8 mouse cellular contexts compared by ENCODE assay signal in genomic region chr11:58955143-58955867, GRCm38 (mm10). TPM values are rescaled to one million over a fixed set of nuclear protein-coding genes. Genes with fewer than 3 reads are reported as not detected.
DNase-seq lines count a peak whose midpoint lies in the region; ATAC-seq and TF ChIP-seq lines count a peak whose summit lies in the region.

No protein-coding gene starts in this region.

- peak overlapping the region; percentile 86 for H3K4me3 ChIP-seq in heart, embryonic 10.5 days
- H3K4me3 ChIP-seq in embryonic facial prominence, embryonic 14.5 days (ENCODE audit: low read depth, low read length) = peak overlapping the region; percentile 79
- H3K4me3 ChIP-seq in intestine, postnatal 0 days (ENCODE audit: low read depth, low read length) = peak overlapping the region; percentile 56
- H3K4me3 ChIP-seq in midbrain, embryonic 14.5 days (replicated peaks; ENCODE audit: low read depth, low read length) = peak overlapping the region; percentile 53

- intact Hi-C loops in heart, postnatal 25 days (cut with DNase I) = no loop called here

- no peaks in the 10 kb centered on the region for H3K9me3 ChIP-seq in heart, embryonic 10.5 days
- H3K9me3 ChIP-seq in embryonic facial prominence, embryonic 14.5 days (ENCODE audit: control insufficient read depth, low read length) = no peaks in the 10 kb centered on the region
- H3K9me3 ChIP-seq in intestine, postnatal 0 days (ENCODE audit: control insufficient read depth) = no peaks in the 10 kb centered on the region
- no peaks in the 10 kb centered on the region for H3K9me3 ChIP-seq in midbrain, embryonic 14.5 days (ENCODE audit: control insufficient read depth, low read length)

- WGBS in heart, embryonic 10.5 days = under 1% methylated on average over 20 of the region's 20 CpGs
- WGBS in embryonic facial prominence, embryonic 14.5 days = under 1% methylated on average over 20 of the region's 20 CpGs
- WGBS in intestine, postnatal 0 days = under 1% methylated on average over 20 of the region's 20 CpGs
- WGBS in midbrain, embryonic 14.5 days = under 1% methylated on average over 20 of the region's 20 CpGs

- DNase-seq in heart, embryonic 10.5 days (ENCODE audit: low spot score) = no peak
- no peak for DNase-seq in heart, postnatal 25 days (ENCODE audit: low spot score)
- peak; percentile 40 for DNase-seq in CD4-positive, CD25-positive, alpha-beta regulatory T cell, adult 2 months (ENCODE audit: low read depth, low spot score)
- DNase-seq in embryonic facial prominence, embryonic 14.5 days (ENCODE audit: low spot score) = peak; percentile 55
- peak; percentile 70 for DNase-seq in midbrain, embryonic 14.5 days
- DNase-seq in layer of hippocampus, adult 8-10 months (ENCODE audit: low spot score in 2 of 2) = no peak

- H3K9ac ChIP-seq in embryonic facial prominence, embryonic 14.5 days (ENCODE audit: low read depth, low read length) = peak overlapping the region; percentile 94
- H3K9ac ChIP-seq in intestine, postnatal 0 days (ENCODE audit: low read depth, low read length) = peak overlapping the region; percentile 61
- peak overlapping the region; percentile 71 for H3K9ac ChIP-seq in midbrain, embryonic 14.5 days (replicated peaks; ENCODE audit: low read length)

- H3K4me1 ChIP-seq in heart, embryonic 10.5 days = peaks cover 36% of the 10 kb centered on the region
- peaks cover 27% of the 10 kb centered on the region for H3K4me1 ChIP-seq in embryonic facial prominence, embryonic 14.5 days (ENCODE audit: control insufficient read depth, insufficient read depth, low read length)
- H3K4me1 ChIP-seq in intestine, postnatal 0 days (replicated peaks; ENCODE audit: control insufficient read depth, insufficient read depth, low read length) = peaks cover 8% of the 10 kb centered on the region; the same call in 1 of the 2 replicates
- peaks cover 50% of the 10 kb centered on the region for H3K4me1 ChIP-seq in midbrain, embryonic 14.5 days (ENCODE audit: control insufficient read depth, insufficient read depth, low read length)

- H3K27ac ChIP-seq in heart, embryonic 10.5 days = peak overlapping the region; percentile 94
- peak overlapping the region; percentile 97 for H3K27ac ChIP-seq in embryonic facial prominence, embryonic 14.5 days (replicated peaks; ENCODE audit: low read depth, low read length)
- H3K27ac ChIP-seq in intestine, postnatal 0 days (ENCODE audit: low read depth, low read length) = peak overlapping the region; percentile 94
- H3K27ac ChIP-seq in midbrain, embryonic 14.5 days (replicated peaks; ENCODE audit: low read depth, low read length) = peak overlapping the region; percentile 99

- peak; percentile 30 for ATAC-seq in embryonic facial prominence, embryonic 14.5 days (ENCODE audit: low read depth)
- ATAC-seq in intestine, postnatal 0 days = peak; percentile 31; the same call in 1 of the 2 replicates
- ATAC-seq in midbrain, embryonic 14.5 days (ENCODE audit: low FRiP score, low TSS enrichment) = peak; percentile 19
- ATAC-seq in megakaryocyte-erythroid progenitor cell, adult 5-6 weeks (replicated peaks; ENCODE audit: low FRiP score, low TSS enrichment, poor library complexity, severe bottlenecking) = no peak

- TF ChIP-seq CTCF in intestine, postnatal 0 days (IDR thresholded peaks at IDR 0.05; ENCODE audit: low read depth) = no peak; the same call in none of the 2 replicates

- H3K4me2 ChIP-seq in embryonic facial prominence, embryonic 14.5 days (ENCODE audit: low read depth, low read length) = peak overlapping the region; percentile 96
- peak overlapping the region; percentile 78 for H3K4me2 ChIP-seq in intestine, postnatal 0 days (replicated peaks; ENCODE audit: low read depth)
- peak overlapping the region; percentile 64 for H3K4me2 ChIP-seq in midbrain, embryonic 14.5 days (ENCODE audit: low read length)

- H3K27me3 ChIP-seq in heart, embryonic 10.5 days (ENCODE audit: insufficient read depth, poor library complexity, severe bottlenecking) = peaks cover 20% of the 10 kb centered on the region
- peaks cover 8% of the 10 kb centered on the region for H3K27me3 ChIP-seq in embryonic facial prominence, embryonic 14.5 days (replicated peaks; ENCODE audit: control insufficient read depth, insufficient read depth, low read length)
- H3K27me3 ChIP-seq in intestine, postnatal 0 days (replicated peaks; ENCODE audit: control insufficient read depth, insufficient read depth, low read length) = no peaks in the 10 kb centered on the region
- H3K27me3 ChIP-seq in midbrain, embryonic 14.5 days (ENCODE audit: control insufficient read depth, insufficient read depth, low read length) = no peaks in the 10 kb centered on the region

- peaks cover 12% of the 10 kb centered on the region; the same call in 1 of the 2 replicates for H3K36me3 ChIP-seq in heart, embryonic 10.5 days
- 0 out of 2 replicates have a peak, but pooled peaks cover 11% of the 10 kb centered on the region for H3K36me3 ChIP-seq in embryonic facial prominence, embryonic 14.5 days (ENCODE audit: control insufficient read depth, insufficient read depth, low read length)
- peaks cover 8% of the 10 kb centered on the region; the same call in 1 of the 2 replicates for H3K36me3 ChIP-seq in intestine, postnatal 0 days (ENCODE audit: control insufficient read depth, insufficient read depth)
- H3K36me3 ChIP-seq in midbrain, embryonic 14.5 days (ENCODE audit: control insufficient read depth, insufficient read depth, low read length) = peaks cover 11% of the 10 kb centered on the region

RNA-seq across cellular contexts. Expression of gene Hist3h2a, which starts 0.8 kb away (rescaled TPM):
- polyA plus RNA-seq in heart, embryonic 10.5 days (2016; fragmentation: Nextera tagmentation; extraction: Ambion mirVana) = 15.5 and 15.9 TPM in 2 replicates
- 10 to 100 TPM; 17.1 to 21.3 TPM for total RNA-seq in heart, postnatal 25 days (2021)
- polyA plus RNA-seq in embryonic facial prominence, embryonic 14.5 days (2014; fragmentation: Nextera tagmentation; extraction: Ambion mirVana) = 27.6 and 29.7 TPM in 2 replicates
- 15.8 and 16.7 TPM in 2 replicates for polyA plus RNA-seq in intestine, postnatal 0 days (2015; fragmentation: Nextera tagmentation; extraction: Ambion mirVana)
- polyA plus RNA-seq in midbrain, embryonic 14.5 days (2014; fragmentation: Nextera tagmentation; extraction: Ambion mirVana) = 129 and 130 TPM in 2 replicates
- 29.7 and 39.9 TPM in 2 replicates for total RNA-seq in megakaryocyte-erythroid progenitor cell, adult 5-6 weeks (2014; fragmentation: Nextera tagmentation)
- 238 and 296 TPM in 2 replicates for total RNA-seq in megakaryocyte-erythroid progenitor cell, adult 5-6 weeks (2017)
- total RNA-seq in layer of hippocampus, adult 8-10 months (2022) = 10 to 100 TPM; 48.9 to 64.2 (median 56.8) TPM

RNA-seq across cellular contexts. Expression of gene Trim17, which starts 0.8 kb away (rescaled TPM):
- 0.75 and 0.79 TPM in 2 replicates for polyA plus RNA-seq in heart, embryonic 10.5 days (2016; fragmentation: Nextera tagmentation; extraction: Ambion mirVana)
- under 1 TPM; 0.10 to 0.17 TPM for total RNA-seq in heart, postnatal 25 days (2021)
- polyA plus RNA-seq in embryonic facial prominence, embryonic 14.5 days (2014; fragmentation: Nextera tagmentation; extraction: Ambion mirVana) = 0.41 and 0.51 TPM in 2 replicates
- 0.08 and 0.12 TPM in 2 replicates for polyA plus RNA-seq in intestine, postnatal 0 days (2015; fragmentation: Nextera tagmentation; extraction: Ambion mirVana)
- polyA plus RNA-seq in midbrain, embryonic 14.5 days (2014; fragmentation: Nextera tagmentation; extraction: Ambion mirVana) = 1.1 and 1.3 TPM in 2 replicates
- not detected in 2 replicates for total RNA-seq in megakaryocyte-erythroid progenitor cell, adult 5-6 weeks (2014; fragmentation: Nextera tagmentation)
- not detected in 2 replicates for total RNA-seq in megakaryocyte-erythroid progenitor cell, adult 5-6 weeks (2017)
- 1 to 10 TPM; 2.8 to 6.3 (median 4.8) TPM for total RNA-seq in layer of hippocampus, adult 8-10 months (2022)

RNA-seq across cellular contexts. Expression of gene Hist3h2ba, which starts 6.6 kb away (rescaled TPM):
- polyA plus RNA-seq in heart, embryonic 10.5 days (2016; fragmentation: Nextera tagmentation; extraction: Ambion mirVana) = 4.8 and 9.8 TPM in 2 replicates
- total RNA-seq in heart, postnatal 25 days (2021) = 1 to 10 TPM; 1.8 to 2.3 TPM
- 14.9 and 20.8 TPM in 2 replicates for polyA plus RNA-seq in embryonic facial prominence, embryonic 14.5 days (2014; fragmentation: Nextera tagmentation; extraction: Ambion mirVana)
- polyA plus RNA-seq in intestine, postnatal 0 days (2015; fragmentation: Nextera tagmentation; extraction: Ambion mirVana) = 6.9 and 7.8 TPM in 2 replicates
- polyA plus RNA-seq in midbrain, embryonic 14.5 days (2014; fragmentation: Nextera tagmentation; extraction: Ambion mirVana) = 239 and 784 TPM in 2 replicates
- 21.1 and 27.6 TPM in 2 replicates for total RNA-seq in megakaryocyte-erythroid progenitor cell, adult 5-6 weeks (2014; fragmentation: Nextera tagmentation)
- total RNA-seq in megakaryocyte-erythroid progenitor cell, adult 5-6 weeks (2017) = 6.3 and 6.5 TPM in 2 replicates
- total RNA-seq in layer of hippocampus, adult 8-10 months (2022) = 10 to 100 TPM; 71.4 to 92.2 (median 75.7) TPM

RNA-seq across cellular contexts. Expression of gene Rnf187, which starts 16.6 kb away (rescaled TPM):
- 169 and 213 TPM in 2 replicates for polyA plus RNA-seq in heart, embryonic 10.5 days (2016; fragmentation: Nextera tagmentation; extraction: Ambion mirVana)
- total RNA-seq in heart, postnatal 25 days (2021) = 100 to 1,000 TPM; 163 to 167 TPM
- polyA plus RNA-seq in embryonic facial prominence, embryonic 14.5 days (2014; fragmentation: Nextera tagmentation; extraction: Ambion mirVana) = 256 and 271 TPM in 2 replicates
- polyA plus RNA-seq in intestine, postnatal 0 days (2015; fragmentation: Nextera tagmentation; extraction: Ambion mirVana) = 113 and 117 TPM in 2 replicates
- polyA plus RNA-seq in midbrain, embryonic 14.5 days (2014; fragmentation: Nextera tagmentation; extraction: Ambion mirVana) = 641 and 678 TPM in 2 replicates
- total RNA-seq in megakaryocyte-erythroid progenitor cell, adult 5-6 weeks (2014; fragmentation: Nextera tagmentation) = 115 and 146 TPM in 2 replicates
- total RNA-seq in megakaryocyte-erythroid progenitor cell, adult 5-6 weeks (2017) = 101 and 108 TPM in 2 replicates
- total RNA-seq in layer of hippocampus, adult 8-10 months (2022) = 100 to 1,000 TPM; 426 to 450 (median 442) TPM

RNA-seq across cellular contexts. Expression of gene Trim11, which starts 22.6 kb away (rescaled TPM):
- polyA plus RNA-seq in heart, embryonic 10.5 days (2016; fragmentation: Nextera tagmentation; extraction: Ambion mirVana) = 24.0 and 31.4 TPM in 2 replicates
- total RNA-seq in heart, postnatal 25 days (2021) = 10 to 100 TPM; 14.8 to 15.5 TPM
- polyA plus RNA-seq in embryonic facial prominence, embryonic 14.5 days (2014; fragmentation: Nextera tagmentation; extraction: Ambion mirVana) = 19.2 and 23.0 TPM in 2 replicates
- 8.9 and 9.7 TPM in 2 replicates for polyA plus RNA-seq in intestine, postnatal 0 days (2015; fragmentation: Nextera tagmentation; extraction: Ambion mirVana)
- polyA plus RNA-seq in midbrain, embryonic 14.5 days (2014; fragmentation: Nextera tagmentation; extraction: Ambion mirVana) = 18.6 and 20.8 TPM in 2 replicates
- 22.7 and 28.2 TPM in 2 replicates for total RNA-seq in megakaryocyte-erythroid progenitor cell, adult 5-6 weeks (2014; fragmentation: Nextera tagmentation)
- 13.9 and 19.2 TPM in 2 replicates for total RNA-seq in megakaryocyte-erythroid progenitor cell, adult 5-6 weeks (2017)
- 10 to 100 TPM; 28.4 to 32.5 (median 31.0) TPM for total RNA-seq in layer of hippocampus, adult 8-10 months (2022)

Comparison
In these comparisons a context has a peak if more than half of its experiments do, and no peak if none do; other contexts are left out.
1. DNase-seq: peak in CD4-positive, CD25-positive, alpha-beta regulatory T cell, adult 2 months (single experiment), embryonic facial prominence, embryonic 14.5 days (single experiment) and midbrain, embryonic 14.5 days (single experiment); none in heart, embryonic 10.5 days (single experiment), heart, postnatal 25 days (single experiment) and layer of hippocampus, adult 8-10 months (0 of 2).
2. RNA of gene Hist3h2ba, which starts 6.6 kb away (polyA plus RNA-seq): 239 to 784 TPM in midbrain, embryonic 14.5 days; 14.9 to 20.8 TPM in embryonic facial prominence, embryonic 14.5 days, 4.8 to 9.8 TPM in heart, embryonic 10.5 days and 6.9 to 7.8 TPM in intestine, postnatal 0 days; every median in the first group is over 10 times any median in the second.
3. Peak in every context shown above with its lines, with median percentiles within 50 percentile points of each other: H3K27ac ChIP-seq, H3K4me3 ChIP-seq, H3K4me2 ChIP-seq and H3K9ac ChIP-seq.